Mouse (Mus musculus) limb, embryonic 10.5 days (tissue): Measurements from ENCODE around the gene Rgs9. TPM values are rescaled to one million over a fixed set of nuclear protein-coding genes. Genes with fewer than 3 reads are reported as not detected.
"Not testable (repeated sequence)": the region's sequence is repeated elsewhere in the genome, so short reads cannot be mapped to it uniquely, and the experiment has no call there.

Source experiments
- DNase-seq: peaks from one replicate; pipeline ENCODE4 v3.0.0-alpha.2; 2017; ENCODE audit warnings: low spot score
- H3K27ac ChIP-seq: fragments of 300-500 bp; sonication (generic); 2 replicates; pipeline ENCODE4 v1.5.1; 2016; ENCODE audit warnings: mild to moderate bottlenecking
- H3K27me3 ChIP-seq: fragments of 300-500 bp; sonication (generic); 2 replicates; pipeline ENCODE4 v1.6.1; 2016; ENCODE audit warnings: low read depth, mild to moderate bottlenecking; ENCODE audit not compliant: poor library complexity, severe bottlenecking
- H3K36me3 ChIP-seq: fragments of 300-500 bp; sonication (generic); 2 replicates; pipeline ENCODE4 v1.6.1; 2016; ENCODE audit warnings: mild to moderate bottlenecking, moderate library complexity
- H3K4me1 ChIP-seq: fragments of 300-500 bp; sonication (generic); 2 replicates; pipeline ENCODE4 v1.6.1; 2016
- H3K4me3 ChIP-seq: fragments of 300-500 bp; sonication (generic); 2 replicates; pipeline ENCODE4 v1.5.1; 2016; ENCODE audit warnings: mild to moderate bottlenecking, moderate library complexity
- H3K9me3 ChIP-seq: fragments of 300-500 bp; sonication (generic); replicated peaks from 2 replicates; pipeline ENCODE4 v1.6.1; 2016; ENCODE audit warnings: mild to moderate bottlenecking
- WGBS: fragments of 180-500 bp; shearing (Covaris S2); methylation state at CpG from one replicate; pipeline ENCODE4 v1.1.7; 2016; 5-methylcytosine and 5-hydroxymethylcytosine counted together
- polyA plus RNA-seq: library from polyadenylated mRNA; unstranded; fragments of >200 nt; fragmentation: Nextera tagmentation; extraction: Ambion mirVana; gene quantifications from 2 replicates; pipeline ENCODE4 v1.2.1, GENCODE M21; 2016

Gene Rgs9
- polyA plus RNA-seq, 1 experiment from 2014 or later: 4.2 TPM

DNA sequence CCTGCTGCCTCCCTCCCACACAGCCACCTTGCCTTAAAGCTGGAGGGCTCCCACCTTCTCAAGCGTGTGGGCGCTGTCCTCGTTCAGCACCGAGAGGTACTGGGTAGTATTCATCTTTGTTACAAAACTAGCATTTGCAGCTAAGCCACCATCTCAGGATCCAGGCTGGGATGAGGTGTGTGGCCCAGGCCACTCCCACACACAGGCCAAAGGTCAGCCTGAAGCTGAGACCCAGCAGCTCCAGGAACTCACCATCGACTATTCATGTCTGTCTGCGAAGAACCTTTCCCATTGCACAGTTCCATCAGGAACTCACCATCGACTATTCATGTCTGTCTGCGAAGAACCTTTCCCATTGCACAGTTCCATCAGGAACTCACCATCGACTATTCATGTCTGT is 8.6 kb downstream of the Rgs9 start:
- DNase-seq, H3K36me3 ChIP-seq, H3K27ac ChIP-seq, H3K4me3 ChIP-seq, H3K9me3 ChIP-seq, H3K27me3 ChIP-seq: not testable (repeated sequence)
- 94% methylated on average over 9 of the region's 9 CpGs for WGBS
- peaks cover 14% of the 10 kb centered on the region for H3K4me1 ChIP-seq

- Histone ChIP-seq H3K36me3 (no peaks in the 10 kb centered on the region), H3K9me3 (no peaks in the 10 kb centered on the region; the same call in 1 of the 2 replicates), H3K27me3 (no peaks in the 10 kb centered on the region), H3K27ac (no peak overlapping the region), H3K4me3 (no peak overlapping the region), H3K4me1 (no peaks in the 10 kb centered on the region; the same call in 1 of the 2 replicates)
- no peak for DNase-seq
- 98% methylated on average over 1 of the region's 1 CpGs for WGBS
Observed at GRCm38 (mm10) chr11:109284811-109285210, 13.1 kb downstream of the Rgs9 start.

DNA sequence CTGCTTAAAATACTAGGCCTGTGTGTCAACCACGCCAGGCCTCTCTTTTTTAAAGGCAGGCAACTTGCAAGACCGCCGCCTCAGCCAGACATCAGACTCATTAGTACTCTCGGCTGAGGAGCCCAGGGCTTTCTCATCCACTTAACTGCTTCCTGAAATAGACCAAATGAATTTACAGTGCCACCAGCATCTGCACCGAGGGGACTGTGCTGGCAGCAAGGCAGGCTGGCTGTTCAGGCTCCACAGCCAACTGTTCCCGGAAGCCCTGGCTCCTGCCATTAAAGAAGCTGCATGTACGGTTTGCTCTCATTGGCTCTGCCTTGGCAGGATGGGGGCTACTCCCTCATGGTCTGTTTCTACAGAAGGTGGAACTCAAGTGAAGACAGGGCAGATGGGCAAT is 19.7 kb downstream of the Rgs9 start:
- Histone ChIP-seq H3K27ac (peak overlapping the region; percentile 61; the same call in 1 of the 2 replicates), H3K9me3 (no peaks in the 10 kb centered on the region; the same call in 1 of the 2 replicates), H3K4me3 (no peak overlapping the region), H3K36me3 (0 out of 2 replicates have a peak, but pooled peaks cover 3% of the 10 kb centered on the region), H3K27me3 (no peaks in the 10 kb centered on the region), H3K4me1 (peaks cover 7% of the 10 kb centered on the region)
- 67% methylated on average over 7 of the region's 7 CpGs for WGBS
- DNase-seq: no peak

GRCm38 (mm10) chr11:109271399-109271798 is 26.5 kb downstream of the Rgs9 start:
- Histone ChIP-seq H3K4me3 (no peak overlapping the region), H3K27me3 (no peaks in the 10 kb centered on the region), H3K9me3 (no peaks in the 10 kb centered on the region), H3K27ac (peak overlapping the region; percentile 88), H3K4me1 (peaks cover 36% of the 10 kb centered on the region), H3K36me3 (peaks cover 5% of the 10 kb centered on the region; the same call in 1 of the 2 replicates)
- DNase-seq: no peak
- WGBS: 91% methylated on average over 9 of the region's 9 CpGs

DNA sequence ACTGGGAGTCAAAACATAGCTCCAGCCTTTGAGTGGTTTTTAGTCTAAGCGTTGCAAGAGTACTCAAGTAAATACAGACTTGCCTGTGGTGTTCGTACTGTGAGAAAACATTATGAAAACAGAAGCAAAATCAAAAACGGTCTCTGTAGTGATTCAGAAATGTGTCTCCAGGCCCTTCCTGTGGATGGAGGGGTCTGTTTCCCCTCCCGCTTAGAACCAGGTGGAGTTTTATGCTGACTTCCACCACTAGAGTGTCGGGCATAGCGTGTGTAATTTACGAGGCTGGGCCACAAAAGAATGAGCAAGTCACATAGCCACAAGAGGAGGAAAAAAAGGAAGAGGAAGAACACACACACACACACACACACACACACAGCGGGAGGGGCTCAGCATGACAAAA is 27.6 kb downstream of the Rgs9 start:
- peak; percentile 58 for DNase-seq
- peaks cover 5% of the 10 kb centered on the region; the same call in 1 of the 2 replicates for H3K36me3 ChIP-seq
- WGBS: 61% methylated on average over 8 of the region's 8 CpGs
- no peak overlapping the region for H3K4me3 ChIP-seq
- peaks cover 36% of the 10 kb centered on the region for H3K4me1 ChIP-seq
- no peaks in the 10 kb centered on the region for H3K27me3 ChIP-seq
- no peaks in the 10 kb centered on the region for H3K9me3 ChIP-seq
- peak overlapping the region; percentile 88 for H3K27ac ChIP-seq

DNA sequence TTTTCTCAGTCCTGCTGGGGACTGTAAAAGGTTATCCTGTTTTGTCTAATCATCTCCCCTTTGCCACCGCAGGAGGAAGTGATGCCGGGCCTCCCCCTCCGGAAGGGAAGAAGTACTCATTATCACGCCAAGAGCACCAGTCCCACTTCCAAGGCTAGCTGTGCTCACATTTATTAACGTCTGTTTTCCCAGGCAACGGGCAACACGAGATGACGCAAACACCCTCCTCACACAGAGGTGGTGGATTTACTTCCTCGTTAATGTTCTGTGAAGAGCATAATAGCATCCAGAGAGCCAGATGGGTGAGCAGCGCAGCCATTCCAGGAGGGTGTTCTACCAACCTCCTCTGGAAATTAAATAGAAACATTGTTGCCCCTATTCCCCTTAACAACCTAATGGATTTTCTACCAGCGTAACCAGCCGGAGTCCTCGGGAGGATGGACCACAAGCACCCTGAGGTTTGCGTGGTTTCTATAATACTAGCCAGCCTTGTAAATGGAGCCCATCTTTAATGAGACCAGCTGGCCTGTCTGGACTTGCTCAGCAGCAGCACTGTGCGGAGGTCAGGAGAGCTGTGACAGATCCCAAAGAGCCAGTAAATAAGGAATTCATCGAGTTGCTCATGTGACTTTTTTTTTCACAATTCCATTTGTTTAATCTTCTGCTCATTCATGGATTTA is 28.1 kb downstream of the Rgs9 start:
- Histone ChIP-seq H3K4me3 (peak overlapping the region; percentile 27), H3K4me1 (peaks cover 36% of the 10 kb centered on the region), H3K9me3 (no peaks in the 10 kb centered on the region), H3K27ac (peak overlapping the region; percentile 88), H3K27me3 (no peaks in the 10 kb centered on the region), H3K36me3 (peaks cover 3% of the 10 kb centered on the region; the same call in 1 of the 2 replicates)
- peak; percentile 79 for DNase-seq
- 33% methylated on average over 16 of the region's 16 CpGs for WGBS

DNA sequence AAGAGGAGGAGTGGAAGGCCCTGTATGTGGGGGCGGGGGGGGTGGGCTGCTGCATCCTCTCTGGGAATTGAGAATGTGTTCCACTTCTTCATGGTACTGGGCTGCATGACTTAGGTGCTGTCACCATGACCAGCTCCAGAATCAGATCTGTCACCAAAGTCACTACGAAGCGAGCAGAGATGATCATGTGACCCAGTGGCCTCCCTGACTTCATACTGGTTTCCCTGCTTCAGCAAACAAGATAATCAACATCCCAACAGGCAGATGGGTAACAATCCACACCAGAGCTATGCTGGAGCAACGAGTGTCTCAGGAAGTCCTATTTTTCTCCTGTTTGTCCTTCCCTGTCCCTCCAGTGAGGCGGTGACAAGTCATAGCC is 28.7 kb downstream of the Rgs9 start:
- peak overlapping the region; percentile 88 for H3K27ac ChIP-seq
- 74% methylated on average over 5 of the region's 5 CpGs for WGBS
- peaks cover 36% of the 10 kb centered on the region for H3K4me1 ChIP-seq
- no peaks in the 10 kb centered on the region for H3K27me3 ChIP-seq
- DNase-seq: no peak
- H3K4me3 ChIP-seq: peak overlapping the region; percentile 27
- H3K9me3 ChIP-seq: no peaks in the 10 kb centered on the region
- H3K36me3 ChIP-seq: peaks cover 3% of the 10 kb centered on the region; the same call in 1 of the 2 replicates

GRCm38 (mm10) chr11:109266161-109266910 is 31.6 kb downstream of the Rgs9 start:
- Histone ChIP-seq H3K36me3 (no peaks in the 10 kb centered on the region), H3K27ac (no peak overlapping the region), H3K4me3 (no peak overlapping the region), H3K27me3 (no peaks in the 10 kb centered on the region), H3K9me3 (no peaks in the 10 kb centered on the region), H3K4me1 (peaks cover 46% of the 10 kb centered on the region)
- WGBS: 87% methylated on average over 12 of the region's 12 CpGs
- DNase-seq: no peak

- DNase-seq: no peak
- 89% methylated on average over 11 of the region's 11 CpGs for WGBS
- no peak overlapping the region for H3K4me3 ChIP-seq
- peaks cover 26% of the 10 kb centered on the region for H3K4me1 ChIP-seq
- 0 out of 2 replicates have a peak, but pooled peaks cover 2% of the 10 kb centered on the region for H3K9me3 ChIP-seq
- H3K36me3 ChIP-seq: 0 out of 2 replicates have a peak, but pooled peaks cover 5% of the 10 kb centered on the region
- no peak overlapping the region for H3K27ac ChIP-seq
- no peaks in the 10 kb centered on the region for H3K27me3 ChIP-seq
Observed at GRCm38 (mm10) chr11:109264159-109264768, 33.7 kb downstream of the Rgs9 start.

GRCm38 (mm10) chr11:109260561-109260960 is 37.4 kb downstream of the Rgs9 start:
- Histone ChIP-seq H3K9me3 (0 out of 2 replicates have a peak, but pooled peaks cover 2% of the 10 kb centered on the region), H3K36me3 (0 out of 2 replicates have a peak, but pooled peaks cover 9% of the 10 kb centered on the region), H3K27me3 (no peaks in the 10 kb centered on the region), H3K4me1 (peaks cover 13% of the 10 kb centered on the region), H3K27ac (no peak overlapping the region), H3K4me3 (no peak overlapping the region)
- 90% methylated on average over 7 of the region's 7 CpGs for WGBS
- no peak for DNase-seq

DNA sequence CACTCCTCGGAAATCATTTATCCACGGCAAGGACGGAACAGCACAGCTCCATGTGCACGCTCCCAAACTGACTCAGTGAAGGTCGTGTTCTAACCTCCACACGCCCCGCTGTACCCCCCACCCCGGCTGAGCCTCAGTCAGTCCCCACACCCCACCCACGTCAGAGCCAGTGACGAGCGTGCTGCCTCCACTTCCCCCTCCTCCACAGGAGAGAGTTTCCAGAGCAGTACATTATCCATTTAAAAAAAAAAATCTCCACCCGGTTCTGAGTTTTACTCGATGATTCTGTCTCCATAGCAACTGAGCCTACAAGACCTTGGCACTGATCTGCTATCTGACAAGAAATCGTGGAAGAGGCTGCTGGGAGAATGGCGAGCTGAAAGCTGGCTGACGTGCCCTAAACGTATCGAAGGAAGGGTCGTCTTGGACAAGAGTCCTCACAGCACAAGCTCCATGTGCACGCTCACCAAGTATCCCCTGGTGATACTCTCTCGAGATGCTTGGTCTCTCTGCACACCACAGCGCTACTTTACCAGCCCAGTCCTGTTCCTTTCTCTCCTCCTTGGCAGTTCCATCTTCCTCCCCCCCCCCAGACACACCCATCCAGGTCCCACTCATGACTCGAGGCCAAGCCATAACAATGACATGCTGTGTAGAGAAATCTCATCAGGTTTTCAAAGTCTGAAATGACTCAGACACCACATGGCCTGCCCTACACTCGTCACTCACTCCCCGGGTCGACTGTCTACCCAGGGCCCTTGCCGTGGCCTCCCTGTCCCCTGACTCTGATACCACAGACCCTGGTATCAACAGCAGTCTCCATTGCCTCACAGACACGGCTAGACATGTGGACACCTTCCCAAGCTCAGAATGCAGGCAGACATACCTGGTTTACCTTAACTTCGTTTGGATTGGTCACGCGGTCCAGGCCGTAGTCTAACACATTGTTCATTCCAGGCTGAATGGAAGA is 38.7 kb downstream of the Rgs9 start:
- no peaks in the 10 kb centered on the region for H3K27me3 ChIP-seq
- H3K9me3 ChIP-seq: 0 out of 2 replicates have a peak, but pooled peaks cover 2% of the 10 kb centered on the region
- no peak overlapping the region for H3K4me3 ChIP-seq
- WGBS: 93% methylated on average over 32 of the region's 32 CpGs
- no peak for DNase-seq
- H3K27ac ChIP-seq: no peak overlapping the region
- peaks cover 13% of the 10 kb centered on the region for H3K4me1 ChIP-seq
- 0 out of 2 replicates have a peak, but pooled peaks cover 9% of the 10 kb centered on the region for H3K36me3 ChIP-seq

- 90% methylated on average over 2 of the region's 2 CpGs for WGBS
- H3K36me3 ChIP-seq: 0 out of 2 replicates have a peak, but pooled peaks cover 9% of the 10 kb centered on the region
- 0 out of 2 replicates have a peak, but pooled peaks cover 2% of the 10 kb centered on the region for H3K9me3 ChIP-seq
- no peak overlapping the region for H3K27ac ChIP-seq
- peaks cover 11% of the 10 kb centered on the region for H3K4me1 ChIP-seq
- DNase-seq: no peak
- no peaks in the 10 kb centered on the region for H3K27me3 ChIP-seq
- no peak overlapping the region for H3K4me3 ChIP-seq
Observed at GRCm38 (mm10) chr11:109257824-109258223, 40.1 kb downstream of the Rgs9 start.
